Mouse (Mus musculus): Measurements from ENCODE around the gene St3gal3.

- no peak for TF ChIP-seq CTCF (IDR thresholded peaks at IDR 0.05; ENCODE audit: low read depth, low read length)
- no peak for TF ChIP-seq GATA1 (IDR thresholded peaks at IDR 0.05; ENCODE audit: borderline replicate concordance, low read length)
- TF ChIP-seq POLR2AphosphoS5 (IDR thresholded peaks at IDR 0.05; ENCODE audit: insufficient replicate concordance, low read depth, low read length): no peak
These were observed 44.3 kb downstream of the St3gal3 start for GRCm38 (mm10) chr4:118090449-118090848.

All from G1E (cell line).